Mouse (Mus musculus) kidney, adult 2 months (tissue): ENCODE measurements around the gene Ccdc65.

Experiments used
- CTCF ChIP-seq: fragments of 200-500 bp; conservative IDR thresholded peaks from 2 replicates; pipeline ENCODE4 v1.5.1; 2011; ENCODE audit warnings: low read depth, mild to moderate bottlenecking, control low read depth, low read length, moderate library complexity, mixed read lengths; ENCODE audit not compliant: insufficient read depth, insufficient read length
- POLR2A ChIP-seq: fragments of 200-500 bp; IDR thresholded peaks from one replicate; pipeline ENCODE4 v1.6.1; 2011; ENCODE audit warnings: low read depth, low read length, control low read depth

GRCm38 (mm10) chr15:98749093-98749492, 41.1 kb downstream of the Ccdc65 start:
- TF ChIP-seq POLR2A (no peak), CTCF (no peak)
